Mouse (Mus musculus) thymus, adult 2 months (tissue): Measurements from ENCODE around the gene Tor1aip2.

Source experiments
- CTCF ChIP-seq: fragments of 200-500 bp; IDR thresholded peaks from 2 replicates; pipeline ENCODE4 v1.5.1; 2012; ENCODE audit warnings: mild to moderate bottlenecking, control low read depth, low read length, moderate library complexity, borderline replicate concordance; ENCODE audit not compliant: control insufficient read depth, poor library complexity, insufficient read depth; ENCODE audit errors: extremely low read depth
- POLR2A ChIP-seq: fragments of 200-500 bp; IDR thresholded peaks from 2 replicates; pipeline ENCODE4 v1.6.1; 2012; ENCODE audit warnings: mild to moderate bottlenecking, low read length, control low read depth, moderate library complexity; ENCODE audit not compliant: control insufficient read depth, poor library complexity, insufficient read depth; ENCODE audit errors: extremely low read depth

DNA sequence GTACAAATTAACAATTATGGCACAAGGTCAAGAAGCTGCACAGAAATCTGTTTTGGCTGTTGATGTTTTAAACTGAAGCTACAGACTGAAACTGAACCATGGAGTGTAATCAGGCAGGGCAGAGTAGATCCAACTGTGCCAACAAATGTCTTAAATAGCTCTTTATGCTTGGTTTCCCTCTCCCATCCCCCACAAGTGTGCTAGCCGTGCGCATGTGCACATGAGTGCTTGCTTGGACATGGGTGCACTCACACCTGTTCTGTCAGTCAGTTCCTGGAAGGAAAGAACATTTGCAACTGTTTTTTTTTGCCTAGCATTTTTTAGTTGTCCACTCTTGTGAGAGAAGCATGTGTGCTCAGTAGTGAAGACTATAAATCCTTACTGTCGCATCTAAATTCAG, 11.5 kb downstream of the Tor1aip2 start:
- no peak for TF ChIP-seq POLR2A
- no peak for TF ChIP-seq CTCF
